Mouse (Mus musculus): ENCODE results near the gene Asb6.

DNA sequence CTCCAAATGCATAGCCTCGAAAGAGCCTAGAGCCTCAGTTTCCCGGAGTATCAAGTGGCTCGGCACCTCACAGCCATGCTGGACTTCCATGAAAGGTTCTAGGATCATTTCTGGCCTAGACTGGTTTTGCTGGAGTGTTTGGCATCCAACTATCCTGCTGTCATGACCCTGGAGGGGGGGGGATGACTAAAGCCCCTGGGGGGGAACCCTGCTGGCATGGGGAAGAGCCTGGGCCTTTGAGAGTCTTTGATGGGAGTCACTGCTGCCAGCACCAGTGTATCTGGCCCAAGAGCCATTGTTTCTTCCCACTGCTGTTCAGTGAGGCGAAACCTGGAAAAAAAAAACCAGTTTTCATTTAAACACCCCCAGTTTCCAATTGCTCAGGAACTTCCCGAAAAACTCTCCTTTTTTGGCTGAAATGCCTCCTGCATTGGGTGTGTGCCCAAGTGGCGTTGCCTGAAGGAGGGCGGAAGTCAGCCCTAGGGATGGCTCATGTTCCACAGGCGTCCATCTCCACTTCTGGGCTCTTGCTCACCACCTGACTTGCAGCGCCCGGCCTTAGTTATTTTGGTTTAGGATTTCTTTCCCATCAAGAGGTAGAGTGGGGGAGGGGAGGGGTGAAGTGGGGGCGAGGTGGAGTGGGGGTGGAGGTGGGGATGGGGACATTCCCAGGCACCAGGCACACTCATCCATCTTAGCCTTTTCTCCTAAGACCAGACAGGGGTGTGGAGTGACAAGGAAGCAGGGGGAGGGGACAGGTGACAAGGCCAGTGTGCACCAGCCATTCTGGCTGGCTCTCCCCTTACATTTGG, 45.7 kb upstream of the Asb6 start:
- no peak for TF ChIP-seq GATA1 (IDR thresholded peaks at IDR 0.05; ENCODE audit: low read length)
- TF ChIP-seq TAL1 (IDR thresholded peaks at IDR 0.05; ENCODE audit: low read length): no peak

All from erythroblast, embryonic 14.5 days (primary cell).